Mouse (Mus musculus) small intestine, adult 2 months (tissue): Measurements from ENCODE around the gene Fbxl13.

Source experiments
- CTCF ChIP-seq: fragments of 200-500 bp; IDR thresholded peaks from 2 replicates; pipeline ENCODE4 v1.5.1; 2012; ENCODE audit warnings: low read depth, mild to moderate bottlenecking, control low read depth, inconsistent platforms, low read length, moderate library complexity, mixed read lengths; ENCODE audit not compliant: insufficient replicate concordance, insufficient read length; ENCODE audit errors: extremely low read depth
- POLR2A ChIP-seq: fragments of 200-500 bp; IDR thresholded peaks from 2 replicates; pipeline ENCODE4 v1.6.1; 2012; ENCODE audit warnings: low read depth, mild to moderate bottlenecking, control low read depth, inconsistent platforms, low read length, moderate library complexity

DNA sequence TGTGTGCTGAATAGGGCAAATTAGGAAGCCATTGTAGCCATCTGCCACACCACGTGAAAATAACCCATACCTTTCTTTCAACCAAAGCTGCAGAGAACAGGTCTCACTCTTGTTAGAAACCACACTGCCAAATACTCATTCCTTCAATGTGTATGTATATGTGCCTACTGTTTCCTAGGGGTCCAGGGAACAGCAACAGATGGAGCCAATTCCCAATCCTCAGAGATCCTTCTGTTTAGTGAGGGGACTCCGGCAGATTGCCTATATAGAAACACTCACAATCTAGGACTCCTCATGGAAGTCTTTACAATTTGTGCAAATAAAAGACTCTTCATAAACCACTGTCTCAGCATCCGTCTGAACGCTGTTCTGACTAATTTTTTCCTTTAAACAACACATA is 127.2 kb downstream of the Fbxl13 start:
- TF ChIP-seq POLR2A (no peak), CTCF (no peak)
